Comparison of ENCODE assay signal across 9 mouse cellular contexts in genomic region chr1:73906376-73906775, GRCm38 (mm10).
DNase-seq lines count a peak whose midpoint lies in the region; ATAC-seq and TF ChIP-seq lines count a peak whose summit lies in the region.
"Had no signal": no experiment of that assay in that cellular context is flagged by ENCODE, and none has a peak within 500 bp of the region (broad histone marks: within the 10 kb centered on the region; RNA-seq: fewer than 3 reads in every experiment).

No protein-coding gene starts in this region.

- H3K4me2 ChIP-seq in hindbrain, embryonic 13.5 days: no peak overlapping the region
- H3K4me2 ChIP-seq in hindbrain, embryonic 16.5 days (ENCODE audit: low read length): no peak overlapping the region
- H3K4me2 ChIP-seq in midbrain, postnatal 0 days (ENCODE audit: low read depth, low read length, poor library complexity, severe bottlenecking): no peak overlapping the region
- H3K4me2 ChIP-seq in midbrain, embryonic 13.5 days (replicated peaks): no peak overlapping the region
- no peak overlapping the region; the same call in 1 of the 2 replicates for H3K4me2 ChIP-seq in heart, embryonic 14.5 days (ENCODE audit: low read length)
- H3K4me2 ChIP-seq: liver, embryonic 13.5 days had no signal

- peak overlapping the region; percentile 44; the same call in 1 of the 2 replicates for H3K27ac ChIP-seq in hindbrain, embryonic 13.5 days
- no peak overlapping the region for H3K27ac ChIP-seq in hindbrain, embryonic 16.5 days (ENCODE audit: low read depth, low read length)
- H3K27ac ChIP-seq in midbrain, postnatal 0 days (ENCODE audit: low read depth, low read length): no peak overlapping the region
- no peak overlapping the region for H3K27ac ChIP-seq in midbrain, embryonic 13.5 days
- H3K27ac ChIP-seq in heart, embryonic 14.5 days (replicated peaks in 1 of 2; ENCODE audit: control insufficient read depth in 1 of 2, insufficient read depth in 1 of 2, low read depth in 2 of 2, low read length in 2 of 2): peak overlapping the region; percentile 78 to 83
- H3K27ac ChIP-seq: liver, embryonic 13.5 days had no signal

- peaks cover 21% of the 10 kb centered on the region for H3K4me1 ChIP-seq in hindbrain, embryonic 13.5 days (replicated peaks)
- H3K4me1 ChIP-seq in hindbrain, embryonic 16.5 days (ENCODE audit: control insufficient read depth, insufficient read depth, low read depth, low read length): peaks cover 5% of the 10 kb centered on the region; the same call in 1 of the 2 replicates
- no peaks in the 10 kb centered on the region for H3K4me1 ChIP-seq in midbrain, postnatal 0 days (ENCODE audit: insufficient read depth, low read length)
- H3K4me1 ChIP-seq in midbrain, embryonic 13.5 days (replicated peaks): peaks cover 11% of the 10 kb centered on the region; the same call in 1 of the 2 replicates
- H3K4me1 ChIP-seq in heart, embryonic 14.5 days (ENCODE audit: control insufficient read depth in 2 of 2, insufficient read depth in 2 of 2, low read length in 2 of 2): peaks cover 20 to 37% of the 10 kb centered on the region in 2 experiments

- no peak for ATAC-seq in hindbrain, embryonic 13.5 days (ENCODE audit: low FRiP score)
- no peak for ATAC-seq in hindbrain, embryonic 16.5 days
- no peak for ATAC-seq in midbrain, postnatal 0 days (ENCODE audit: low FRiP score)
- no peak for ATAC-seq in midbrain, embryonic 13.5 days
- ATAC-seq in heart, embryonic 14.5 days (ENCODE audit: insufficient number of reproducible peaks, insufficient read depth, low FRiP score, low read depth): no peak

- no peak for TF ChIP-seq CTCF in midbrain, postnatal 0 days (IDR thresholded peaks at IDR 0.05)

- H3K9me3 ChIP-seq in hindbrain, embryonic 13.5 days: no peaks in the 10 kb centered on the region
- H3K9me3 ChIP-seq in hindbrain, embryonic 16.5 days (ENCODE audit: control insufficient read depth, low read length): no peaks in the 10 kb centered on the region
- no peaks in the 10 kb centered on the region for H3K9me3 ChIP-seq in midbrain, postnatal 0 days (ENCODE audit: low read length)
- H3K9me3 ChIP-seq in midbrain, embryonic 13.5 days: no peaks in the 10 kb centered on the region
- H3K9me3 ChIP-seq in heart, embryonic 14.5 days (ENCODE audit: control insufficient read depth, low read length): no peaks in the 10 kb centered on the region
- H3K9me3 ChIP-seq: liver, embryonic 13.5 days had no signal

- no peak overlapping the region for H3K9ac ChIP-seq in hindbrain, embryonic 13.5 days
- H3K9ac ChIP-seq in hindbrain, embryonic 16.5 days (ENCODE audit: low read depth, low read length): no peak overlapping the region
- no peak overlapping the region for H3K9ac ChIP-seq in midbrain, postnatal 0 days (replicated peaks; ENCODE audit: low read length, poor library complexity, severe bottlenecking)
- H3K9ac ChIP-seq in midbrain, embryonic 13.5 days (replicated peaks): no peak overlapping the region
- H3K9ac ChIP-seq in heart, embryonic 14.5 days (ENCODE audit: low read length): peak overlapping the region; percentile 39; the same call in 1 of the 2 replicates
- H3K9ac ChIP-seq: liver, embryonic 13.5 days had no signal

- WGBS in hindbrain, embryonic 13.5 days: 64% methylated on average over 6 of the region's 6 CpGs
- WGBS in hindbrain, embryonic 16.5 days: 48% methylated on average over 6 of the region's 6 CpGs
- 57% methylated on average over 6 of the region's 6 CpGs for WGBS in midbrain, postnatal 0 days
- WGBS in midbrain, embryonic 13.5 days: 69% methylated on average over 6 of the region's 6 CpGs
- 23% methylated on average over 6 of the region's 6 CpGs for WGBS in heart, embryonic 14.5 days

- no peaks in the 10 kb centered on the region for H3K36me3 ChIP-seq in hindbrain, embryonic 13.5 days
- H3K36me3 ChIP-seq in hindbrain, embryonic 16.5 days (ENCODE audit: control insufficient read depth, insufficient read depth, low read length): no peaks in the 10 kb centered on the region
- H3K36me3 ChIP-seq in midbrain, postnatal 0 days (ENCODE audit: insufficient read depth, low read length): no peaks in the 10 kb centered on the region
- H3K36me3 ChIP-seq in midbrain, embryonic 13.5 days: no peaks in the 10 kb centered on the region
- peaks cover 23% of the 10 kb centered on the region for H3K36me3 ChIP-seq in heart, embryonic 14.5 days (ENCODE audit: control insufficient read depth, insufficient read depth, low read length)
- H3K36me3 ChIP-seq: liver, embryonic 13.5 days had no signal

- H3K4me3 ChIP-seq in hindbrain, embryonic 13.5 days: no peak overlapping the region
- no peak overlapping the region for H3K4me3 ChIP-seq in hindbrain, embryonic 16.5 days (ENCODE audit: low read length)
- no peak overlapping the region for H3K4me3 ChIP-seq in midbrain, postnatal 0 days (ENCODE audit: low read depth, low read length)
- no peak overlapping the region for H3K4me3 ChIP-seq in midbrain, embryonic 13.5 days (replicated peaks)
- no peak overlapping the region for H3K4me3 ChIP-seq in heart, embryonic 14.5 days (ENCODE audit: control insufficient read depth in 1 of 2, insufficient read depth in 1 of 2, low read depth in 1 of 2, low read length in 2 of 2)
- H3K4me3 ChIP-seq: liver, embryonic 13.5 days had no signal

- peak; percentile 66 for DNase-seq in midbrain, postnatal 0 days (ENCODE audit: low spot score)
- DNase-seq in testis, postnatal 10 days (ENCODE audit: low spot score): peak; percentile 56
- DNase-seq in T-cell, adult 2 months (ENCODE audit: low spot score): no peak
- DNase-seq: liver, embryonic 13.5 days; thymus, postnatal 14 days had no signal

- no peaks in the 10 kb centered on the region for H3K27me3 ChIP-seq in hindbrain, embryonic 13.5 days
- no peaks in the 10 kb centered on the region for H3K27me3 ChIP-seq in hindbrain, embryonic 16.5 days (replicated peaks; ENCODE audit: control insufficient read depth, insufficient read depth, low read length)
- no peaks in the 10 kb centered on the region for H3K27me3 ChIP-seq in midbrain, postnatal 0 days (ENCODE audit: insufficient read depth, low read length)
- H3K27me3 ChIP-seq in midbrain, embryonic 13.5 days: no peaks in the 10 kb centered on the region; the same call in 1 of the 2 replicates
- no peaks in the 10 kb centered on the region for H3K27me3 ChIP-seq in heart, embryonic 14.5 days (ENCODE audit: control insufficient read depth, insufficient read depth, low read length)
- H3K27me3 ChIP-seq: liver, embryonic 13.5 days had no signal

Comparison
In these comparisons a context has a peak if more than half of its experiments do, and no peak if none do; other contexts are left out.
1. H3K27ac ChIP-seq: peak in hindbrain, embryonic 13.5 days (single experiment) and heart, embryonic 14.5 days (2 of 2); none in hindbrain, embryonic 16.5 days (single experiment), midbrain, postnatal 0 days (single experiment) and midbrain, embryonic 13.5 days (single experiment).